Mouse (Mus musculus): Measurements from ENCODE around the gene Ier5l.
A peak's percentile ranks its signal among the peaks of the same experiment; 100 is the strongest.

Gene Ier5l

DNA sequence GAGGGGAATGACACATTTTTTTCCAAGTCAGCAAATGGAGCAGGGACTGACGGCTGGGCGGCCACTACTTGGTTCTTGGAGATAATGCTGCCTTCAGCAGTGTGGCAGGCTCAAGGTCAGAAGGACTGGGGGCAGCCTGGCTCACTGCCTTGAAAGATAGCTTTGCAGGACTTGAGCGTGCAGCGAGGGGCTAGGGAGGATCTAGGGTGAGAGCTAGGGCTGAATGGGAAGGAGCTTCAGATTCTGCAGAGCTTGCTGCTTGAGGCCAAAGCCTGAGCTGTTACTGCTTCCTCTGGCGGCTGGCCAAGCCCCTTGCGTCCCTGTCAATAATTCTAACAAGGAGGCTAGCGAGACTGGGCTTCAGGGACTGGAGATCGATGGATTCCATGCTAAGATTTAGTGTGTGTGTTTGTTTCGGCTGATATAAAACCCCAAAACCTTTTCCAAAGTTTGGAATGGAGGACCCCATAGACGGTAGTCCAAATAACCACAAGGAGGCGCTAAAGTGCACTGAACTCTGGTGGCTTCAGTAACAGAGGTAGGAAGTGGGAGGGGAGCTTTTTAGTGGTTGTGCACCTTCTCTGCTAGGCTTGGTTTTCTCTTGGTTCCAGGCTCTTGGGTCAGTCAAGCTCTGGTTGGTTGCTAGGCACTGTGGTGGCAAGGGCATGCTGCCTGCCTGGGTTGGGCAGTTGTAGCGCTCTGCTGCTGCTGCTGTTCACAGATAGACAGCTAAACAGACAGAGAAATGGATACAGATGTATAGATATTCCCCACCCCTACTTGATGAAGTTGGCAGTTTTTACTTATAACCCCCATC lies 33.1 kb downstream of the Ier5l start:
- peak; percentile 88 for DNase-seq

DNA sequence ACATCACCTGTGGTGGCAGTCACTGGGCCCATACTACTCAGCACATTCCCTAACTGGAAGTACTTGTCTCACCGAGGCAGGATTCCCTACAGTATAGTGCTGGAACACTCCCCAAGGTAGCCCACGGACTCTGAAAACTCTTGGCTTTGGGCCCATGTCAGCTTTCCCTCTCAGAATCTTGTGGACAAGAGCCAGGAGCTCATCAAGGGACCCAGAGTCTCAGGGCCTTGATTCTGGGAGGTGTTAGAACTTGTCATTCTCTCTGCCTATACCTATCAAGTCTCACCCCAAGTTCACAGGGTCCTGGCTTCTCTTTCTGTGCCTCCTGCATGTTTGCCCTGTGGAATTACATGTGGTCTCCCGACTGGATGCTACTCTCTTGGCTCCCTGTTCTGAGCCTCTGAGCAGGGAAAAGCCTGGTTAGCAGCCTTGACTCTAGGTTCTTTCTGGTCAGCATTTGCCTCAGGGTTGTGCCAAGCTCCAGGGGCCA lies 33.8 kb downstream of the Ier5l start:
- peak; percentile 34 for DNase-seq

DNA sequence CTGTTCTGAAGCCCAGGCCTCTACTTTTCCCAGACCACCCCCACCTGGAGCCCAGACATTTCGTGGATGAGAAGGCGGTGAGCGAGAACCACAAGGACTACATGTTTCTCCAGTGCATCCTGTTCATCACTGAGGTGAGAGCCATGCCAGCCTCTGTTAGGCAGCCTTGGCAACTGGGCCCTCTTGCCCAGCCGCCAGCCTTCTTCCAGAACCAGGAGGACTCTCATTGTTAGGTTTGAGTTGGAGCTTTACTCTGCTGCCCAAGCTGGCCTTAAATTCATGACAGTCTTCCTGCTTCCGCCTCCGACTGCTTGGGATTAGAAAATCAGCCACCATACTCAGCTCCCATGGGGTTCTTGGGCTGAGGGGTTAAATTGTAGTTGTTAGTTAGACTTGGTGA lies 34.4 kb downstream of the Ier5l start:
- no peak for DNase-seq

DNA sequence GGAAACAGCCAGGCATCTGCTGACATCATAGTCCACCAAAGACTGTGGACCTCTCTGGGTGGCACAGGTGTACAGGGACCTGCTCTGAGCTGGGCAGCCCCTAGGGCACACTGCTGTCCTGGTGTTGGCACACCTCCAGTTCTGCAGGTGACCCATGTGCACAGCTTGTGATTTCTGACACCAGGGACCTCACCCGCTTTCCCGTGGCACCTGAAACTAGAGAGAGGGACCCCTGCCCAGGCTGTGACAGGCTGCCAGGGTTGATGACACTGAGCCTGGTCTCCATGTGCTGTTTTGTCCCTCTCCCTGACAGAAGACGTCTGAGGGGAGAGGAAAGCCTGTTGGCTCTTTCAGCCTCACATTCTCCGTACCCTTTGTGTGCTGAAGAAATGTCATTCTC lies 36.2 kb downstream of the Ier5l start:
- no peak for DNase-seq

DNA sequence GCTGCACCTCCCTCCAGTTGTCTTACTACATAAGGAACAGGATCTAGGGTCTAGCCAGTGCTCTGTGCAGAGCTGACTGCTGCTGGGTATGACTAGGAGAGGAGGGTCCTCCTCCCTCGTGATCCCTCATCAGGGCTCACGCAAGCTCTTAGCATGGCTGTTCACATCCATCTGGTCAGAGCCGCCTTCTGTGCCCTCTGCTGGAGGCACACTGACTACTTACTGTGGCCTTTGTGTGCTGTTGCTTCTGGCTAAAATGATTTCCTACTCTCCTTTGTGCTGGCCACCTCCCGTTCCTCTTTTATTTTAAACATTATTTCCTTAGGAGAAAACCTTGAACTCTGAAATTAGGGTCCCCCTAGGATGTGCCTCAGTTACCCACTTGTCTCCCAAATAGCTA lies 37.2 kb downstream of the Ier5l start:
- DNase-seq: no peak

DNA sequence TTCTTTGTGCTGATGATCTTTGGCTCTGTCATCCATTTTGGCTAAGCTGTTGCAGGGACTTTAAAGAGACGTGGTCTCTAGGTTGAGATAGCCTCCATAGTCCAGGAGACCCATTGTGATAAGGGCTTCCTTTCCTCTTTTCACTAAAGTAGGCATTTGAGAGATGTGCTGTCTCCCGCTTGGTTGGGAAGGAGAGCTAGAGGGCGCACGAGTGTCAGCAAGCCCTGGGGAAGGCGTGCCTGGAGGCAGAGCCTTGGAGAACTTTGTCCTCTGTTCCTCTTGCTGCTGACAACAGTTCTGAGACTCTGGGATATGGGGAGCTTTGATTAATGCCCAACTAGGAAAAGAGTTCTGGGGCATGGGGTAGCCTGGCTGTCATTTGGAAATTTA lies 37.9 kb downstream of the Ier5l start:
- peak; percentile 81 for DNase-seq

DNA sequence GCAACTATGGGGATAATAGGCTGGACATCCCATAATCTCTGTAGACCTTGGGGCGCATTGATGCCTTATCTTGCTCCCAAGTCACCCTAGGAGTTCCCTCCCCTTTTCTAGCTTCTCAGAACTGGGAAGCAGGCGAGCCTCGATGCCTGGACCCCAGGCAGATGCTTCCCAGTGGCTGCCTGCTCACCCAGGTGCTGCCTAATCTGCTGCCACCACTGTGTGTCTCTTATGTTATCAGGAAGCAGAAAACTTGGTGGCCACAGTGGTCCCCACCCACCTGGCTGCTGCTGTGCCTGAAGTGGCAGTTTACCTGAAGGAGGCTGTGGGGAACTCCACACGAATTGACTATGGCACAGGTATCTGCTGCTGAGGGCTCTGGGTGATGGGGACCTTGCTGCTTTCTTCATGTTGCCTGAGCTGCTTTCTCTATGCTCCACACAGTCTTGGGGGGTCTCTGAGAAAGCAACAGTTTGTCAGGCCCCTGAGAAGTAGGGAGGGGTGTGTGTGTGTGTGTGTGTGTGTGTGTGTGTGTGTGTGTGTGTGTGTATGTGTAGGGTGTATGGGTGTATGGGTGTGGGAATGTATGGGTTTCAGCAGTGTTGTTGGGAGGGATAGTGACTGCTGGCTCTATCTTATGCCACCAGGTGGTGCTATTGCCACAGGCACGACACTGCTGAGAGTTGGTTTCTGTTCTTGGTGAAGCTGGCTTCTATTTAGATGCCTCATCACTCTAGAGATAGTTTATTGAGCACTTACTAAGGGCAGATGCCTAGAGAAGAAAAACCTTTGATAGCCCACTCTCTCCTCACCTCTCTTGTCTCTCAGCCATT lies 38.5 kb downstream of the Ier5l start:
- peak; percentile 83 for DNase-seq

DNA sequence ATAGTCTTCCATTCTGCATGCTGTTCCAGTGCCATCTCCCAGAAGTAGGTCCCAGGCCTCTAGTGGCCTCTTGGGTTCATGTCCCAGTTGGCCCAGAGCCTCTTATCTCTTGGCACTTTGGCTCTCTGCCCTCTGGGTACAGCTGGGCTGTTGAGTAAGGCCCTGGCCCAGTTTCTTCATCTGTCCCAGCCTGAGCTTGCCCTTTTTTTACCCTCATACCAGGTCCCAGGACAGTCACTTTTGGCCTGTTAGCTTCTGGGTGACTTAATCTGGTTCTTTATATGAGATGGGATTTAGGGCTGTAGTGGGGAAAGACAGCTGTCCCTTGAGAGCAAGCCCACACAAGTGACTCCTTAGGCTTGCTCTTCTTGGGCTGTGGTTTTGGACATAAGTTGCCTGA lies 44.9 kb downstream of the Ier5l start:
- DNase-seq: peak; percentile 61

Measured in lung, postnatal 10 days (tissue).